Mouse (Mus musculus): ENCODE results near the gene Tfec. TPM values are rescaled to one million over a fixed set of nuclear protein-coding genes. Genes with fewer than 3 reads are reported as not detected.

Gene Tfec
- total RNA-seq, 1 experiment from 2014 or later, result 0.23 TPM

DNA sequence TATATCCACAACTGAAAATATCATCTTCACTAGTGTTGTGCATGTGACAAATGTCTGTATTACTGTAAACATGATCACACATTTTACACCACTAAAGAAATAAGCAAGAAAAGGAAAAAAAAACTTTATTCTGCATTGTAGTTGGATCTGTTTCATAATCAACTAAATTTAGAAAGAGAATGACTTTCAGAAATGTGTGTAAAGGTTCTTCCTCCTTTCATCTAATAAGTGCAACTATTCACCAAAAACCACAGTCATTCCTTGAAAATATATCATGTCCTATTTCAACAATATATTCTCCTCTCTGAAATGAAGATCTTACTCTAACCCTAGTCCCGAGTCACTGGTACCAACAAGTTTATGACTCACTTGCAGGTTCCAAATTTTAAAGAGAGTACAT, 91.9 kb downstream of the Tfec start:
- no peak for ATAC-seq (ENCODE audit: extremely low read depth, insufficient number of reproducible peaks, low FRiP score, poor library complexity, severe bottlenecking)

DNA sequence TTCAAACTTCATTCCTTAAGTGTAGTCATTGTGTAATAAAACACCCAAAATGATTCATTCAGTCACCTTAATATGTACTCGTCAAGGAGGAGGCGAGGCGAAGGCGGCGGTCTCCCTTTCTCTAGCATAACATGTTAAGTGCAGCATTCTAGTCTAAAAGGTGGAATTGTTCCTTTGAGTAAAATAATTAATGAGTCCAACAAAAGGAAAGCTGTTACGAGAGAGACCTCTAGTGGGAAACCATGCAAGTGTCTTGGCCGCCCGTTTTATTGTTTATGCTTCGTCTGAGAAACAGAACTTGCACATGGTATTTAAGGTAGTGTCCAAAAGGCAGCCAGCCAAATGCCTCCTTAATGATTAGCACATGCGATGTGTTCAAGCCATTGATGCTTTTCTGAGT, 100.6 kb downstream of the Tfec start:
- ATAC-seq (ENCODE audit: extremely low read depth, insufficient number of reproducible peaks, low FRiP score, poor library complexity, severe bottlenecking), result no peak

DNA sequence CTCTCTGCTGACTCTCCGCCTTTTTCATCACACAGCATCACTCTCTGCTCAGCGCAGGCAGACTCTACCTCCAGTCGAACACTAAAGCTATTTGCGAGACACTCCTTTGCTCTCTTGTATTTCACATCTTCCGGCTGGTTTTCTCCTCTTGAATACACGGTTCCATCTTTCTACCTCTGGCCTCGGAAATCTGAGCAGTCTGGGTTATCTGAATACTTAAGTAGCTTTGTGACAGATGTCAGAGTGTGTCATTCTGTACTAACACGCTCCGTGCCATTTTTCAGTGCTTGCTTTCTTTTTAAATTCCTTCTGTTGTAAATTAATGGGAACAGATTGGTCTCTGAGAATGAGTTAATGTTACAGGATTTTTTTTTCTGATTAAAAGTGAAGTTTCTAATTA, 101.3 kb downstream of the Tfec start:
- ATAC-seq (ENCODE audit: extremely low read depth, insufficient number of reproducible peaks, low FRiP score, poor library complexity, severe bottlenecking), result no peak

DNA sequence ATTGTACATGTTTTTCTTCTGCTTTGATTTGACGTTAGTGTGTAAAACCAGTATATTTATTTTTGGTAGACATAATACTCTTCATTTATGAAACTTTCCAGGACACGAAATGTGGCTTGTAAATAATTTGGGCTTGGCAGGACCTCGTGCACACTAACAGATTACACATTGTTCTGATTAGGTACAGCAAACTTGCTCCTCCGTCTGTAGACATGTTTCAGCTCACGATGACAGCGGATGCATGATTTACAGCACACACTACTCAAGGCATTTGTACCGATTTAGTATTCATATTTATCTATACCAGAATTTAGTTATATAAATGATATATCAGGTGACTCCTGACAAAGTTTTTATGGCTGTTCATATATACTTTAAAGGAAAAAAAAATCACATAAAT, 104.2 kb downstream of the Tfec start:
- ATAC-seq (ENCODE audit: extremely low read depth, insufficient number of reproducible peaks, low FRiP score, poor library complexity, severe bottlenecking), result no peak

DNA sequence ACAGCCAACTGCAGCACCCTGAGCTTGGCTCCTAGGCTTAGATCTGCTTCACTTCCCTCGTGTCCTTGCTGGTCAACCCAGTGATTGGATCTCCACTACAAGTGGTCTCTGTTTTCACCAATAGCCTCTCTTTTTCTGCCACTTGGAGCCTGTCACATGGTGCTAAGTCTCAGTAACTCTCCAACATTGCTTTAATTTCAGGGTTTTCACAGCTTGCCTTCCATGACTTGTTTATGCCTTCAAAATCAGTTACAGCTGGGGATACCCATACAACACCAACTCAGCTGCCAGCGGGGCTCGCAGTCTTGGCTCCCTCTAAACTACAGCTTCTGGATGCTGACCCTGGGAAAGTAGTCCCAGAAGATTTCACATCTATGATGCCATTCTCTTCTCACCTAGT, 113.1 kb downstream of the Tfec start:
- ATAC-seq (ENCODE audit: extremely low read depth, insufficient number of reproducible peaks, low FRiP score, poor library complexity, severe bottlenecking), result no peak

Other genes starting within 250 kb of the Tfec start
- 55.6 and 59.9 TPM in 2 replicates for gene Tes, start 166.7 kb upstream of the Tfec start, total RNA-seq (2017)

Measured in neutrophil, adult 5-6 weeks (primary cell).